32 mouse cellular contexts compared by ENCODE assay signal in the genomic region with DNA sequence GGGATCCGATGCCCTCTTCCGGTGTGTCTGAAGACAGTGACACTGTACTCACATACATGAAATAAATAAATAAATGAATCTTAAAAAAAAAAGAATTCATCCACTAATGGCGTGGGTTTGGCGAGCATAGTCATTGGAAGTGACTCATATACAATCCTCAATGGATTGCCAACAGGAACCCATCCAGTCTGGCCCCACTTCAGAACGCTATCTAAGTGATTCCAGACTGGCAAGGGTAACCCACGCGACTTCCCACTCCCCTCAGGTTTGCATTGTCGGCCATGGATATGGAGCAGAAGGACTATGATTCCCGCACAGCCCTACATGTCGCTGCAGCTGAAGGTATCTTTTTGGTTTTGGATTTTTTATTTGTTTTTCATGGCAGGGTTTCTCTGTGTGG. TPM values are rescaled to one million over a fixed set of nuclear protein-coding genes. Genes with fewer than 3 reads are reported as not detected.
"Had no signal": no experiment of that assay in that cellular context is flagged by ENCODE, and none has a peak within 500 bp of the region (broad histone marks: within the 10 kb centered on the region; RNA-seq: fewer than 3 reads in every experiment).

No protein-coding gene starts in this region.

- H3K36me3 ChIP-seq: intestine, embryonic 15.5 days; lung, embryonic 15.5 days; midbrain, embryonic 13.5 days had no signal

- ATAC-seq: intestine, embryonic 15.5 days; liver, embryonic 12.5 days; midbrain, embryonic 13.5 days; midbrain, embryonic 16.5 days had no signal

- H3K4me2 ChIP-seq: intestine, embryonic 15.5 days; kidney, embryonic 15.5 days; liver, embryonic 12.5 days; liver, embryonic 15.5 days; lung, embryonic 15.5 days; midbrain, embryonic 13.5 days; neural tube, embryonic 13.5 days had no signal

- DNase-seq: kidney, adult 11 months; kidney, adult 8-10 months; kidney, postnatal 10 days; kidney, postnatal 36 days; layer of hippocampus, postnatal 36 days; lung, adult 18-20 months; lung, postnatal 10 days; lung, postnatal 36 days; retina, postnatal 1 day; right cerebral cortex, postnatal 4 days; thymus, adult 2 months; thymus, postnatal 25 days had no signal

- H3K9ac ChIP-seq: intestine, embryonic 15.5 days; kidney, embryonic 15.5 days; liver, embryonic 12.5 days; liver, embryonic 15.5 days; lung, embryonic 15.5 days; midbrain, embryonic 13.5 days; neural tube, embryonic 13.5 days had no signal

- H3K27ac ChIP-seq: intestine, embryonic 15.5 days; kidney, embryonic 15.5 days; layer of hippocampus, adult 2 months; left cerebral cortex, adult 2 months; liver, embryonic 12.5 days; liver, embryonic 15.5 days; lung, embryonic 15.5 days; midbrain, embryonic 10.5 days; midbrain, embryonic 13.5 days; neural tube, embryonic 13.5 days; stomach, postnatal 0 days had no signal

- H3K27me3 ChIP-seq: intestine, embryonic 15.5 days; midbrain, embryonic 13.5 days; neural tube, embryonic 13.5 days had no signal

- H3K4me3 ChIP-seq: intestine, embryonic 15.5 days; kidney, embryonic 15.5 days; layer of hippocampus, adult 2 months; left cerebral cortex, adult 2 months; liver, embryonic 12.5 days; liver, embryonic 15.5 days; lung, embryonic 15.5 days; megakaryocyte, embryonic 14.5 days; midbrain, embryonic 10.5 days; midbrain, embryonic 13.5 days; myocyte; neural tube, embryonic 13.5 days had no signal

- H3K9me3 ChIP-seq: intestine, embryonic 15.5 days; kidney, embryonic 15.5 days; liver, embryonic 12.5 days; liver, embryonic 15.5 days; lung, embryonic 15.5 days; megakaryocyte, embryonic 14.5 days; midbrain, embryonic 10.5 days; midbrain, embryonic 13.5 days; neural tube, embryonic 13.5 days had no signal

RNA-seq across cellular contexts. Expression of a gene that starts 14.1 kb away (rescaled TPM):
- total RNA-seq: monocyte, adult 5-6 weeks; neutrophil, adult 5-6 weeks had no signal

RNA-seq across cellular contexts. Expression of a gene that starts 17.3 kb away (rescaled TPM):
- total RNA-seq: layer of hippocampus, adult 2 months; layer of hippocampus, postnatal 36 days; left cerebral cortex, adult 2 months; left cerebral cortex, postnatal 10 days; left cerebral cortex, postnatal 36 days; monocyte, adult 5-6 weeks; neutrophil, adult 5-6 weeks had no signal
- polyA plus RNA-seq: kidney, embryonic 15.5 days; liver, embryonic 12.5 days; liver, embryonic 15.5 days; lung, embryonic 15.5 days; myocyte; neural tube, embryonic 13.5 days; stomach, embryonic 14.5 days; stomach, postnatal 0 days; urinary bladder, adult 2 months had no signal
